Mouse (Mus musculus) hindbrain, embryonic 14.5 days (tissue): ENCODE measurements around the gene Dock1. TPM values are rescaled to one million over a fixed set of nuclear protein-coding genes. Genes with fewer than 3 reads are reported as not detected.

ENCODE experiments used
- ATAC-seq: fragments of 200-750 bp; cut with Nextera tagmentation; 2 replicates; pipeline ENCODE4 v1.8.0; 2017; ENCODE audit warnings: moderate number of reproducible peaks, mild to moderate bottlenecking, moderate TSS enrichment, moderate library complexity; ENCODE audit not compliant: low FRiP score
- DNase-seq: peaks from one replicate; pipeline ENCODE4 v3.0.0-alpha.2; 2015; ENCODE audit warnings: low spot score
- H3K27ac ChIP-seq: fragments of 300-500 bp; sonication (generic); 2 replicates; pipeline ENCODE4 v1.5.1; 2014; ENCODE audit warnings: mild to moderate bottlenecking, moderate library complexity
- H3K27me3 ChIP-seq: fragments of 300-500 bp; sonication (generic); 2 replicates; pipeline ENCODE4 v1.6.1; 2014; ENCODE audit warnings: mild to moderate bottlenecking, low read length, mixed read lengths; ENCODE audit not compliant: control insufficient read depth, insufficient read depth
- H3K36me3 ChIP-seq: fragments of 300-500 bp; sonication (generic); replicated peaks from 2 replicates; pipeline ENCODE4 v1.6.1; 2014; ENCODE audit not compliant: control insufficient read depth, insufficient read depth
- H3K4me1 ChIP-seq: fragments of 300-500 bp; sonication (generic); replicated peaks from 2 replicates; pipeline ENCODE4 v1.6.1; 2014; ENCODE audit warnings: antibody characterized with exemption, low read length, mixed read lengths; ENCODE audit not compliant: control insufficient read depth, insufficient read depth
- H3K4me2 ChIP-seq: fragments of 300-500 bp; sonication (generic); replicated peaks from 2 replicates; pipeline ENCODE4 v1.6.1; 2014; ENCODE audit warnings: mild to moderate bottlenecking, moderate library complexity
- H3K4me3 ChIP-seq: fragments of 300-500 bp; sonication (generic); replicated peaks from 2 replicates; pipeline ENCODE4 v1.5.1; 2014; ENCODE audit warnings: mild to moderate bottlenecking, low read length
- H3K9ac ChIP-seq: fragments of 300-500 bp; sonication (generic); 2 replicates; pipeline ENCODE4 v1.6.1; 2014
- H3K9me3 ChIP-seq: fragments of 300-500 bp; sonication (generic); 2 replicates; pipeline ENCODE4 v1.6.1; 2016; ENCODE audit warnings: low read length; ENCODE audit not compliant: control insufficient read depth
- WGBS: fragments of 180-500 bp; shearing (Covaris S2); extraction: QIAGEN DNeasy Blood & Tissue Kit; methylation state at CpG from one replicate; pipeline ENCODE4 v1.1.7; 2014; 5-methylcytosine and 5-hydroxymethylcytosine counted together
- polyA plus RNA-seq: library from polyadenylated mRNA; unstranded; fragments of >200 nt; fragmentation: Nextera tagmentation; extraction: Ambion mirVana; gene quantifications from 2 replicates; pipeline ENCODE4 v1.2.1, GENCODE M21; 2014

The Dock1 gene
- polyA plus RNA-seq, 1 experiment from 2014 or later, result 9.9 TPM

DNA sequence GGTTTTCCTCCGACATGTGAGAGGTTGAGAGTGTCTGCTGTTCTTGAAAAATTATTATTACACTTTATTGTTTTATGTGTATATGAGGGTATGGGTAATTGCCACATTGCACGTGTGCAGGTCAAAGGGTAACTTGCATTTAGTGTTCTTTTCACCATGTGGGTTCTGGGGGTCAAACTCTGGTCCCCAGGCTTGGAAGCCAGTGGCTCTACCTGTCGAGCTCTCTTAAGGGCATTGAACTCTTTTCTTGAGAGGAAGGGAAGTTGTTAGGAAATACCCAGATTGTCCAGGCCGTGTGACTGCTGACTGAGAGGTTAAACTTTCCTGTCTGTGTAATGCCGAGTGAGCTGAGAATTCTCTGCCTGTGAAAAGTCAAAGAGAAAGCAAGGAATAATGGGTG lies 19.7 kb downstream of the Dock1 start:
- H3K4me1 ChIP-seq, result no peaks in the 10 kb centered on the region
- 91% methylated on average over 5 of the region's 5 CpGs for WGBS
- no peak overlapping the region for H3K9ac ChIP-seq
- no peaks in the 10 kb centered on the region for H3K9me3 ChIP-seq
- no peak overlapping the region for H3K27ac ChIP-seq
- H3K4me3 ChIP-seq, result no peak overlapping the region
- ATAC-seq (no peak), DNase-seq (no peak)
- H3K36me3 ChIP-seq, result no peaks in the 10 kb centered on the region
- H3K27me3 ChIP-seq, result no peaks in the 10 kb centered on the region
- no peak overlapping the region for H3K4me2 ChIP-seq

- no peak for ATAC-seq
- no peak overlapping the region for H3K27ac ChIP-seq
- H3K9ac ChIP-seq, result no peak overlapping the region
- no peak overlapping the region for H3K4me3 ChIP-seq
- WGBS, result 98% methylated on average over 3 of the region's 3 CpGs
- no peak overlapping the region for H3K4me2 ChIP-seq
- no peaks in the 10 kb centered on the region for H3K27me3 ChIP-seq
- no peak for DNase-seq
- no peaks in the 10 kb centered on the region for H3K4me1 ChIP-seq
- H3K36me3 ChIP-seq, result no peaks in the 10 kb centered on the region
- H3K9me3 ChIP-seq, result no peaks in the 10 kb centered on the region
These were observed 20.4 kb downstream of the Dock1 start for GRCm38 (mm10) chr7:134690806-134691205.

- ATAC-seq (no peak), DNase-seq (no peak)
- H3K4me3 ChIP-seq, result no peak overlapping the region
- H3K27ac ChIP-seq, result no peak overlapping the region
- no peak overlapping the region for H3K9ac ChIP-seq
- no peaks in the 10 kb centered on the region for H3K27me3 ChIP-seq
- no peaks in the 10 kb centered on the region for H3K36me3 ChIP-seq
- H3K4me1 ChIP-seq, result no peaks in the 10 kb centered on the region
- H3K4me2 ChIP-seq, result no peak overlapping the region
- WGBS, result 97% methylated on average over 1 of the region's 1 CpGs
- no peaks in the 10 kb centered on the region for H3K9me3 ChIP-seq
These were observed 22.9 kb downstream of the Dock1 start for GRCm38 (mm10) chr7:134693325-134693724.

DNA sequence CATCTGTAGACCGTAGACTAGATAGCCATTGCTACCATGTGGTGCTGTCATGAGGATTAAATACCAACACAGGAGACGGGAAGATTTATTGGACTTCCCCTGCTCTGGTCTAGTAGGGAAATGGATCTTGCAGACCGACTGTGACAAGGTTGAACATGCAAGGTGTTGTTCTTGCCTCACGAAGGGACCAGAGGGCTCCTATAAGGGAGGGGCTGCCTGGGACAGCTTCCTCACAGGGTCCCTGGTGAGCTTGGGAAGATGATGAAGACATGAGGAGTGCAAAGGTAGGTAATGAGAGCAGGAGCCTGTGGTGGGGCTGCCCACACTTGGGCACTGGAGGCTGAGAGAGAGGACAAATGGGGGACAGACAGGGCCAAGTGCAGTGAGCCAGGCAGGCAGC lies 25.0 kb downstream of the Dock1 start:
- H3K4me2 ChIP-seq, result no peak overlapping the region
- H3K9ac ChIP-seq, result no peak overlapping the region
- H3K4me3 ChIP-seq, result no peak overlapping the region
- ATAC-seq, result no peak
- no peaks in the 10 kb centered on the region for H3K4me1 ChIP-seq
- H3K9me3 ChIP-seq, result no peaks in the 10 kb centered on the region
- DNase-seq, result no peak
- 91% methylated on average over 4 of the region's 4 CpGs for WGBS
- H3K36me3 ChIP-seq, result no peaks in the 10 kb centered on the region
- H3K27me3 ChIP-seq, result no peaks in the 10 kb centered on the region
- no peak overlapping the region for H3K27ac ChIP-seq

GRCm38 (mm10) chr7:134696126-134696979 lies 25.9 kb downstream of the Dock1 start:
- no peak for ATAC-seq
- Histone ChIP-seq H3K27me3 (no peaks in the 10 kb centered on the region), H3K9me3 (no peaks in the 10 kb centered on the region), H3K36me3 (no peaks in the 10 kb centered on the region), H3K27ac (no peak overlapping the region), H3K4me2 (no peak overlapping the region), H3K4me3 (no peak overlapping the region), H3K9ac (no peak overlapping the region), H3K4me1 (no peaks in the 10 kb centered on the region)
- DNase-seq, result no peak
- WGBS, result 88% methylated on average over 10 of the region's 10 CpGs

DNA sequence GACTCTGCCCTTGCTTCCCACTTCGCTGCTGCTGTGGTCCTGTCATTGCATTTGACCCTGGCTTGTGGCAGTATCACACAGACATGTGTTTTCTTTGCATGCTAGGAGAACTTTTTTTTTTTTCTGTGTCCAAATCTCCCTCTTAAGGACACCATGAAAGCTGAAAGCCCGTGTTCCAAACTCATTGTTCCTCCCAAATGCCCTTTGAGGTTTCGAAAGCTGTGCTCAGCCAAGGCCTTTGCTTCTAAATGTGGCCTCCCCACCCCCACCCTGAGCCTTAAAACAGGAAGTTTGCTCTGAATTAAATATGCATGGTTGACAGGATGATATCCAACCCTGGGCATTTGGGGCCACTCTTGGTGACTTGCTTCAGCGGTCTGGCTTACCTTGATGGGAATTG lies 27.0 kb downstream of the Dock1 start:
- Histone ChIP-seq H3K9me3 (no peaks in the 10 kb centered on the region), H3K4me1 (no peaks in the 10 kb centered on the region), H3K4me3 (no peak overlapping the region), H3K4me2 (no peak overlapping the region), H3K36me3 (no peaks in the 10 kb centered on the region), H3K27me3 (no peaks in the 10 kb centered on the region), H3K27ac (no peak overlapping the region), H3K9ac (no peak overlapping the region)
- ATAC-seq, result no peak
- no peak for DNase-seq
- WGBS, result 71% methylated on average over 4 of the region's 4 CpGs

DNA sequence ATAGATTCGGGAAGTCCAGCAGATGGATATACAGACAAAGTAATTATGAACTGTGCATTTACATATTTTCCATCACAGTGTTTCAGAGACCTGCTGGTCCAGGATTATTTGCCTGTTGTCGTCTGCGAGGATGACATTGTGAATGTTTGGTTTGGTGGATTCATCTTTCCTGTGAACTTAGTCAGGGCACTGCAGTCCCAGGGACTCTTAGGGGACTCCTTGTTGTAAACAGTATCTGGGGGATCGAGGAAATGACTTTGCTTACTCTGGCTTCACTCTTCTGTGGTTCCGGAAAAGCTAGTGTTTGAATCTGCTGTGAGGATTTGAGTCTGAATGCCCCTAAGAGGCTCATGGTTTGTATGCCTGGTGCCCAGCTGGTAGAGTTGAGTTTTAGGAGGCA lies 27.8 kb downstream of the Dock1 start:
- no peak overlapping the region for H3K4me2 ChIP-seq
- no peaks in the 10 kb centered on the region for H3K36me3 ChIP-seq
- H3K9ac ChIP-seq, result no peak overlapping the region
- H3K9me3 ChIP-seq, result no peaks in the 10 kb centered on the region
- H3K4me3 ChIP-seq, result no peak overlapping the region
- ATAC-seq (no peak), DNase-seq (no peak)
- no peaks in the 10 kb centered on the region for H3K27me3 ChIP-seq
- WGBS, result 77% methylated on average over 5 of the region's 5 CpGs
- H3K4me1 ChIP-seq, result no peaks in the 10 kb centered on the region
- no peak overlapping the region for H3K27ac ChIP-seq

DNA sequence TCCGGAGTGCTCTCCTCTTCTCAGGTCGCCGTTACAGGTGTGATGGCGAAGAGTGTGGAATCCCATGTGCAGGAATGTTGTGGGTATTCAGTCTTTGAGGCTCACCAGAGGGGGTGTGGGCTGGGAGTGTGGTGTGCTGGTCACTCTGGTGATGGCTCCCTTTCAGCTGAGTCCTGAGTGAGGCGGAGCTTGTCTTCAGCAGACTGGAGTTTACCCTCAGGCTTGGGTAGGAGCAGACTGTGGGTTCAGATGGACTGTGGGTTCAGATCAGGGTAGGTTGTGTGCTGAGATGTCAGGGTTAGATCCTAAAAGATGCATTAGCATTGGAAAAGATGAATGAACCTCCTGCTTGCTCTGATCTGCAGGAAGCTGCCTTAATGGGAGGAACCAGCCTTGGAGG lies 29.5 kb downstream of the Dock1 start:
- WGBS, result 75% methylated on average over 5 of the region's 5 CpGs

DNA sequence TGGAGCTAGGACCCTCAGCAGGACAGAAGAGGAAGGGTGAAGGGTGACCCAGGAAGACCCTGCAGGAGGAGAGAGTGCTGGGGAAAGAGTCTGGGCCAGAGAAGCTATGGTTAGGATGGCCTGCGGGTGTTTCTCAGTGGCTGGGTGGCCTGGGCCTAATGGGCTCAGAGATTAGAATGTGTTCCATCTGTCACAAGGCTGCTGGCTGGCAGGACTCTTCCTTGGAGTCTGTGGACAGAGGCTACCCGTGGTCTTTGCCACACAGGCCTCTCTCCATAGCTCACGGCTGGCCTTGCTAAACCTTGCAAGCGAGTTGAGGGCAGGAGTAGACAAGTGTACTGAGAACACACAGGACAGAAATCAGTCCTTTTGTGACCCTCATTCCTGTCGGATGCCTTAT lies 32.0 kb downstream of the Dock1 start:
- Histone ChIP-seq H3K4me3 (no peak overlapping the region), H3K9ac (no peak overlapping the region), H3K27ac (no peak overlapping the region), H3K4me1 (no peaks in the 10 kb centered on the region), H3K9me3 (no peaks in the 10 kb centered on the region), H3K27me3 (no peaks in the 10 kb centered on the region), H3K36me3 (no peaks in the 10 kb centered on the region), H3K4me2 (no peak overlapping the region)
- DNase-seq (no peak), ATAC-seq (no peak)
- WGBS, result 73% methylated on average over 5 of the region's 5 CpGs

More for the DNA sequence above, 29.5 kb downstream of the Dock1 start:
- Histone ChIP-seq H3K36me3 (no peaks in the 10 kb centered on the region), H3K4me1 (no peaks in the 10 kb centered on the region), H3K27me3 (no peaks in the 10 kb centered on the region), H3K9me3 (no peaks in the 10 kb centered on the region), H3K9ac (no peak overlapping the region), H3K4me3 (no peak overlapping the region), H3K27ac (no peak overlapping the region), H3K4me2 (no peak overlapping the region)
- DNase-seq, result no peak
- no peak for ATAC-seq

- DNase-seq (no peak), ATAC-seq (no peak)
- H3K27me3 ChIP-seq, result no peaks in the 10 kb centered on the region
- H3K36me3 ChIP-seq, result no peaks in the 10 kb centered on the region
- no peaks in the 10 kb centered on the region for H3K9me3 ChIP-seq
- 86% methylated on average over 2 of the region's 2 CpGs for WGBS
- no peak overlapping the region for H3K27ac ChIP-seq
- H3K4me2 ChIP-seq, result no peak overlapping the region
- no peak overlapping the region for H3K9ac ChIP-seq
- no peak overlapping the region for H3K4me3 ChIP-seq
- no peaks in the 10 kb centered on the region for H3K4me1 ChIP-seq
These were observed 33.2 kb downstream of the Dock1 start for GRCm38 (mm10) chr7:134703704-134704103.
